Mouse (Mus musculus) thymus, postnatal 10 days (tissue): Measurements from ENCODE around the gene Ckap4.

Experiments
- DNase-seq, 2 experiments: peaks; one replicate each; pipeline ENCODE4 v3.0.0; 2021; ENCODE audit warnings: low spot score in 2 of 2

Ckap4 gene

DNA sequence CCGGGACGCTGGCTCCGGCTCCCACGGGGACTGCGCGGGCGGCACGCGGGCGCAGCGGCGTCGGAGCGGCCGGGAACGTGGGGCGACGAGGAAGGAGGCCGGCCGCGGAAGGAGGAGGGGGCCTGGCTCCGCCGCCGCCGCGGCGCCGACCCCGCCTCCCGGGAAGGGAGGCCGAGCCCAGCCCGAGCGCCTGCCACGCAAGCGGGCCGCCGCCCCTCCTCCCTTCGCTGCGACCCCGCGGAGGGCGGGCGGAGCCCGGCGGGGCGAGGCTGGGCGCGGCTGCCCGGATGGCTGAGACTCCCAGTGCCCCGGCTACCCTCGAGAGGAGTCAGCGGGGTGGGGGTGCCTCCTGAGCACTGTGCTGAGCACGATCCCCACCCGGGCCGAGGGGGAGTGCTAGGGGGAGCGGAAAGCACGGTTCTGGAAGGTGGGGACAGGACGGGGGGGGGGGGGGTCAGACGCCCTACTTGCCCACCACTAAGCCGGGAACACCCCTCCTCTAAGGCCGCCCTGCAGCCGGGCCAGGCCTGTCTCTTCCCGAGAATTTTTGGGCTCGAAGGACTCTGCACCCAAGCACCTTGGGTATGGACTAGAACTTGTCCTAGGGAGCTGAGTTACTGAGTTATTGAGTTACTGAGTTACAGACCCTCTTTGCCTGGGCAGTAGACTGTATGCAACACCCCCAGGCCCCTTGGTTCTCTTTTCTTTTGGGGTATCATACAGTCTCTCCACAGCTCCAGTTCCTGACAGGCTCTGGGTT, at the start of gene Ckap4:
Gene Ckap4, minus strand, starts transcription at position 151 of the 760 bp plus-strand sequence.
- peak; percentile 23 to 52 for DNase-seq

DNA sequence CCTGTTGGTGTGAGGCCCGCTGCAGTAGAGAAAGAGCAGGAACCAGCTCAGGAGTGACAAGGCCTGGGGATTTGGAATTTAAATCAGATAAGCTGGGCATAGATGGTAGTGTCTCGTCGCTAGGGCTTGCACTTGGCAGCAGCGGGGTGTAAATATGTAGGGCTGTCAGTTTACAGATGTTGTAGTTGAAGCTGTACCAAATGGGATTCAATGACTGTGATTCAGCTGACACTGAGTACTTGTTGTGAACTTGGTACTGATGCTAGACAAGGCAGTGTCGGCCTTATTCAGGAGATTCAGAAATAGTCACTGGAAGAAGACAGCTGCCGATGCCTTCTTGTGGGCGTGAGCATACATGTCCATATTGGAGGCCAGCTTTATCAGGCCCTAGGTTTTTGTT, 48.4 kb upstream of the Ckap4 start:
- no peak for DNase-seq

DNA sequence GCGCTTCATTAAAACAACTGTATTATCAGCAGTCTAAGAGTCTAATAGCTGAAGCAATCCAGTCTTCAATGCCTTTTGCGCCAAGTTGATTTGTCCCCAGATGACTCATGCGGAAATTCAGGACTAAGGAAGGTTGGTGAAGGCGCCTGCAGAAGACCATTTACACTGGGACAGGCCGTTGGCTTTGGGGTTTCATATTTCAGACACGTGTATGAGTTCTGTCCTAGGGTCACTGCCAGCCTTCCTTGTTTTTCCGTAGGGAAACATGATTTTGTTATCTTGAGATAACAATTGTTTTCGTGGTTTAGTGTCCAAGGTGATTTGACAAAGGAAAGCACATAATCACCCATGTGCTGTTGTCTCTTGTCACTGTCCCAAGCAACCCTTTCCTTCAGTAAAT, 47.3 kb upstream of the Ckap4 start:
- no peak for DNase-seq

DNA sequence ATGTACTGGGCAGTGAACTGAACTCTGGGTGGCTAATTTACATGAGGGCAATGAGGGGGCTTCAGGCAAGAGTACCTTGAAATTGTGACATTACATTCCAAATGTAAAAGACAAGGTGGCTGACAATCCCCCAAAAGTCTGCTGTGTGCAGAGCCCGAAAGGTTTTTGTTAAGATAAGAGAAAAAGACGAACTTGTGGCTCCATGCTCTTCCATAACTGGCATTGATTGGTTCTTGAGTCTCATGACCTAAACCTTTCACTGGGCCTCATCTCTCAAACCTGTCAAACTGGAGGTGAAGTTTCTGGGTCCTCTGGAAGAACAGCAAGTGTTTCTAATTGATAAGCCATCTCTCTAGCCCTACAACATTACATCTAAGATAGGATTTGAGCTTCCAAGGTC, 45.7 kb upstream of the Ckap4 start:
- no peak for DNase-seq

DNA sequence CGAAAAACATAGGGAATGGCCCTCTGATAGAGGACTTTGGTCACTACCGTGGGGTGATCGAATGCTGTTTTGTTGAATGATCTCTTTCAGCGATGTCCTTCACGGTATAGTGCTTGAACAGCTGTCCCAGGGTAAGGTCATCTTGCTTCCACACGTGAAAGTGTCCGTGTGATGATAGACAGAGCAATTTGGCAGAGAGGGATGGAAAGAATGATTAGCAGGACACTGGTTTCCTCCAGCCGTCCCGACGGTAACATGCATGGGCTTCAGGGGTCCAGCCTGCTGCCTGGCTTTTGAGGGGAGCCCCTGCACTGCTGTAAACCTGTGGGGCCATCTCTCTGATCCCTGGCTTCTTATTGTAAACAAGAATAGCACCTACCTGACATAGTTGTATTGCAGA, 44.9 kb upstream of the Ckap4 start:
- DNase-seq = no peak

DNA sequence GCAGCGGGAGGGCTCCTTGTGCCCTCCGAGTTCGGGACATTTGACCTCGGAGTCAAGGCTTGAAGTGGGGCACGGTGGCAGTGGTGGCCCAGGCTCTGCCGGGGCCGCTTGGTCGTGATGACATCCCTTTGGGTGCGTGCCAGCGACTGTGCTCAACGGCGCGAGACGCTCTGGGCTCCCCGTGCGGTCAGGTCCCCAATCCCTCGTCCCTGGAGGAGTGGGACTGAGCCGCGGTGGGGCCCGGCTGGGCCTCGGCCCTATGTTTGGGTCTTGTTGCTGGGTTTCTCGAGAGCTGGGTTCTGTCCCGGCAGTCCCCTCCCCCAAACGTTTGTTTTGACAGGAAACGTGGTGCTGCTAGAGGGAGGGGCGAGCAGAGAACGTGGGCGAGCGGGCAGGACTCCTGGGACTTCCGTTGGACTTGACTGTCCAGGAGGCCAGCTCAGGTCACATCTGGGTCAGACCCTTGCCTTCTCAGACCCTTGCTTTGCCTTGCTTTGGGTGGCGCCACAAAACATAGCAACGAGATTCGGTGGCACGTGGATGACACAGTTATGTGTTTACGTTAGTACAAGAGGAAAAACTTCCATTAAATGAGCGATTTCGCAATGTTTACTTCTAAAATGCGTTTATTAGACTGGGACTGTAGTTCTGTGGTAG, 43.3 kb upstream of the Ckap4 start:
- peak; percentile 60 for DNase-seq

DNA sequence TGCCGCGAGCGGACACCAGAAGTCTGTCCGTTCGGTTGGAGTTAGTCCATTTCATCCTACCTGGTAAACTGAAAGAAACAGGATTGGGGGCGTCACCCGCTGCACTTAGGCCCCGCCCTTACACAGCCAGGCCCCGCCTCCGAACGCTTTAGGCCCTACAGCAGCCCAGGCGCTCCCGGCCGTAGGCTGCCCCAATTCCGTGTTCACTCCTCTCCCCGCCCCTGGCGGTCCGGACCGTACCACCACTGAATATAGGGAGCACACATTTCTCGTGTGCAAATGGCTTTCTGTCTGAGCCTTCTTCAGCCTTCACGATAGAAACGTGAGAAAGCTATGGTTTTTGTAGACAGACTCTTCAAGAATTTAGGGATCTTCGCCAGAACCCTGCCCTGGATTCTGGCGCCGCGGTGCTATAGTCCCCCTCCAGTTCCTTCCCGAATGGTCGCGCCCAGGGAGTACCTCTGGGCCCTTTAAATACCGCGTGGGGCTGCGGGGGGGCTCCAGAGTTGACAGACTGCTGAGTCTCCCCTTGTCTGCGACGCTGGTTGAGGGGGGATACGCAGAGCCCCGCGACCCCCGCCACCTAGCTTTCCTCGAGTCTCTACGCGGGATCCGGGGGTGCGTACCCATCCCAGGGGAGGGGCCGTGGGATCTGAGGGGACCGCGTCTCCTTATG, 42.7 kb upstream of the Ckap4 start, which contains the start of gene Tcp11l2:
Gene Tcp11l2, plus strand, starts transcription at position 232 of the 676 bp plus-strand sequence.
- peak; percentile 88 to 89 for DNase-seq

DNA sequence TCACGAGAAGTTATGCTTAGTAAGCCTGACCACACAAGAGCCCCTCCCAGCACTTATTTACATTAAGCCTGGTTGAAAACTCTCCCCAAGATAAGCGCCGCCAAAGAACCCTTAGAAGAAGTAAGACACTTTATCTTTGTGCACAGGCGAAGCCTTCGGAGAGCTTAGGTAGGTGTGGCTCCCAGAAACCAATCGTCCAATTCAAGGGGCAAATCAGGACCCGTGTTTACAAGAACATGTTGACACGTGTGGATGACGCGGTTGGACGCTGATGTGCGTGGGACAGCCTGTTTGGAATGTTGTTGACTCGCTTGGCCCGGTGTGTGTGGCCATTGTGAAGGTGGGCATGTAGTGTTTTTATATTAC, 42.1 kb upstream of the Ckap4 start:
- no peak for DNase-seq

DNA sequence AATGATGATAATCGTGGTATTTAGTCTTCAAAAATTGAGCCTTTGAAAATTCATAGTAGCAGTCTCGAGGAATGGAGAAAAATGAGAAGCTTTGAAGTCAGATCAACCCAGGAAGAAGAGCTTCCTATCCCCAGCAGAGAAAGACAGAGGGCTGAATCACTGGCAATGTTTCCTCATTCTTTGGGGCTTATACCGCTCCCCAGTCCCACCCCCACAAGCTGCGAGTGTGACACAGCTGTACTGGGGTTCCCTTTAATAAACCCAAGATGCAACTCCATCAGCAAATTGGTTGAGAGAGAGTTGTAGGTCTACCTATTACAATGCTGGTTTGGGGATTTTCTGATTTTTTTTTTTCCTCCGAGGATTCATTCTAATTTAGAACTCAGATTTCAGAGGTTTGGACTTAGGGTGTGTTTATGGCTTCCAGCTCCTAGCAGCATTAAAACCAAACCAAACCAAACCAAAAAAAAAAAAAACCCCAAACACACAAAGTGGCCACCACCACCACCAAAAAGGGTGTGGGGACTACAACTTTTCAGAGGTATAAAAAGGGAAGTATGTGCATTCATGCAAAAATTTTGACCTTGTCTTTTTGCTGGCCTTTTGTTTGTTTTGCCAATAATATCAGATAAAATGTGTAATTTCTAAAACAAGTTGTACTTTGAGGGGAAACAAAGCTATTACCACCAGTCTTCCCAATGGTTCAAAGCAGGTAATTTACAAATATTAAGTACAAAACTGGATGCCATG, 40.0 kb upstream of the Ckap4 start:
- DNase-seq = no peak

DNA sequence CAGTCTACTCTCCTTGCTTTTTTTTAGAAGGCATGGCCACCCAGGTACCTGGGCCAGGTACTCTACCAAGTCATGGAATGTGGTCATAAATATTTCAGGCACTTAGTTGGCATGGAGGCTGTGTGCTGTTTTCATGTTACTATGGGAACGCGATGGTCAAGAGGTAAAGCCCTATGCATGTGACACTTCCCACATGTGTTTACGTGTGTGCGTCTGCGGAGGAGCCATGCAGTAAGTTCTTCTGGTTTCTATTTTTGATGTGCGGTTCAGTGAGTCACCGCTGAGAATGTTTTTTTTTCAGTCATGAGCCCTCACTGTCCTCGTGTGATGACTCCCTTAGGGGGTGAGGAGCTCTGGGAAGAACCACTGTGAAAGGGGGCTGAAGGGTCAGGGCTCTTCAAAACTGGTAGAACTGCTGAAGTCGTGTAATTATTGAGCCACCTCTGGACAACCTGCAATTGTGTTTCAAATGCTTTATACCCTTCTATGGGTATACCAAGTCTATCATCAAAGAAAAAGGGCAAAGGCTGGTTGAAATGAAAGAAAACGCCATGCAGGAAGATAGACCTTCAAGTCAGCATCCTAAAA, 37.3 kb upstream of the Ckap4 start:
- DNase-seq = no peak

DNA sequence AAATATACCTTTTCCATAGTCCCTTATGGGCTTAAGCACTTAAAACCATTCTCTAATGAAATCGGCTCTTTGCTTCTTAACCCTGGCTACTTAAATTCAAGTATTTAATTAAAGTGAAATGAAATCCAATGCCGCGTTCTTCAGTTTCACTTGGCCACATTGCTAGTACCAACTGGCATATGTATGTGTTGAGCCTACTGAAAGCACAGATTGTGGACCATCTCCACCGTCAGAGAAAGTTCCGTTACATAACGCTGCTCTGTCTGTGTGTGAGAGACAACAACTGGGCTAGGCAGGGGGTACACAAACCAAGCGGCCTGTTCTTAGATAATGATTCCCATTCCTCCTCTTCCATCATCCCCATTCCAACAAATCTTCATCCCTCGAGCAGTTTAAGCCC, 30.6 kb upstream of the Ckap4 start:
- no peak for DNase-seq

DNA sequence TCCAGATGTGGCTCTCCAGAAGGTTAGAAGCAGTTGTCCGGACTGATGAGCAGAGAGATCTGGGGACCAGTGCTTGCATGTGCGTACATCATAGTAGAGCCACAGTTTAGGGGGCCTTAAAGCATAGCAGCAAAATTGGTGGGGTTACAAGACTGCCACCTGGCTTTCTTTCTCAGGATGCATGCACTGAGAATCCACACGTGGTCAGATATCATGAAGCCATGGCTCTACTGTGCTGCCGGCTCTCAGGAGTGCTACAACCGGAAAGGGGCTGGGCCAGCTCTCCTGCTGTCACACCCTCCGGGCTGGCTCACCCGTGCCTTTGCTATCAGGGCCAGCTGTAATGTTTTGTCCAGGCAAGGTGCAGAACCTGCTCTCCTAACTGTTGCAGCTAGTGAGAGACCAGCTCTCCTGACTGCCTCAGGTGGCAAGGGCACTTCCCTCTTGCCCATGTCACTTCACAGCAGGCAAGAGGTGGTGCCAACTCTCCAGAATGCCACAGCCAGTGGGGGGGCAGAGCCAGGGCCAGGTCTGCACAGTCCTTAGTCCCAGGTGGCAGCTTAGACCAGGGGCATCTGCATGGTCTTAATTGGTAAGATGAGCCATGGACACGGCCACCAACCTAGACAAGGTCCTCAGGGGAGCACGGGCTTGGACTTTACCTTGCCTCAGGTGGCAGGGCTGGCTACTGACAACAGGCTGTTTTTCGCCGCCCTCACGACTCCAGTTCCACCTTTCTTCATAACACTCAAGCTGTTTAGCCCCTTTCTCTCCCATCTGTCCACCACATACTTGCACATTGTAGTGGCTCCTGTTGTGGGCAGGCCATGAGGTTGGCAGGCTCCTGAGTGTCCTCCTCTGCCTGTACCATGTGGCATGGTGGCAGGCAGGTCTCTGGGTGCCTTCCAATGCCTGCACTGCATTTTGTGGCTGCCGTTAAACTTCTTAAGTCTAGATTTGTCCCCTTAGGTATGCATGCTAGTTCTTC, 29.0 kb upstream of the Ckap4 start:
- DNase-seq = peak in 1 of 2 experiments; percentile 36

DNA sequence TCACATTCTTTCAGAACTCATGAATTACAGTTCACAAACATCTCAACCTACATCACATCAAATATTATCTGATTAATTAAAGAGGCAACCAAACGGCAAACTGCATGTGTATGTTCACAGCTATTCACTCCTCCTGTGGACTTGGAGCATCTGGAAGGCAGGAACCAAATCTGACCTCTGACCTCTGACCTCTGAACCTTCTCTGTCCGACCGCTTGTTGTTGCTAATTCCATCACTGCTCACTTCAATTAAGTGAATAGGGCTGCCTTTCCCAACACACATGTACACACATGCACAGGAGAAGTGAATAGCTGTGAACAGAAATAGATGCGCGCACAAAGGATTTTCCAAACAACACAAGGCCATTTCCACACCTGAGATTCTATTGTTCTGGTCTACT, 28.3 kb upstream of the Ckap4 start:
- DNase-seq = no peak

DNA sequence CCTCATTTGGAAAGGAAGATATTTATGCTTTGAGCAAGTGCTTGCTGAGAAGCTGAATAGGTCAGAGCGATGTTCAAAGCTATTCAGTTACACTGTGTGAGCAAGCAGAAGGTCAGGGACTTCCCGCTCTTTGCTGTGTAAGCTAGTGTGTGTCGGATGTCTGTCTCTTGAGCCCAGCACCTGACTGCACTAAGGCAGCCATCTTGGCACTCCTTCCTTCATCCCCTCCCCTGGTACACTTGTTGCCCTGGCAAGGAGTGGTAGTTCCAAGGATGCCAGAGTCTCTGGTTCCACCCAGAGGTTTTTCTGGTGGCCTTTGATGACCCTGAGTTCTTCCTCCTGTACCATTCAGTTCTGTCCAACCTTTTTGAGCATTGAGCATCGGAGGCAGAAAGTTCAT, 26.1 kb upstream of the Ckap4 start:
- no peak for DNase-seq

DNA sequence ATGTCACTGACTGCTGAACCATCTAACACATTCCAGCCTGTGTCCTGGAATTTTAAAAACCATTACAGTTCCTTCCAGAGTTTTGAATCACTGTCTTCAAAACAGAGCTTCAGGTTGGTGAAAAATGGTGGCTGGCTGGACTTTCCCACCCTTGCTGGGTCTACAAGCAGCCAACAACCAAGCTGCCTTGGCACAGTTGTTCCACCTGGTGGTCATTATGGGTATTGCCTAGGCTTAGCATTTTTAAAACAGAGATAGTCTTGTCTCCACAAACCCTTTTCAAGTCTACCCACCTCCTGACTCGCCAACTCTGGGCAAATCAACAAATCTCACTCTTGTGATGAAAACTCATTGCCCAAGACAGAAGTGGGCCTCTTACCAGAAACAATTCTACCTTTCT, 24.6 kb upstream of the Ckap4 start:
- DNase-seq = no peak

DNA sequence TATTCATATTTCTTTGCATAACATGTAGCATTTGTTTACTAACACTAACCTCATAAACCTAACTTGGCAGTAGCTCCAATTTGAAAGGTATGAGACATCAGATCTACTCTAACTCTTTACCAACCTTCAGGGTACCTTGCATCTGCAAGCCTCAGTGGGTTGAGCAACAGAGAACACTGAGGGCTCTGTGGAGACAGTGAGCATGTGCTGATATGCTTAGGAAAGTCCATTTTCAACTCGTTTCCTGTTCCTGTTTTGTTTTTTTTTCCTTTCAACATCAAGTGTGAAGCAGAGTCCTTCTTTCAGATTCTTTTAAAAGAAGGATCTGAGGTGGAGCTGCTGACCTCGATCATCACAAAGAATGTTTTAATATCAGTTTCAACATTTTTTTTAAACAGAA, 22.3 kb upstream of the Ckap4 start:
- DNase-seq = no peak

DNA sequence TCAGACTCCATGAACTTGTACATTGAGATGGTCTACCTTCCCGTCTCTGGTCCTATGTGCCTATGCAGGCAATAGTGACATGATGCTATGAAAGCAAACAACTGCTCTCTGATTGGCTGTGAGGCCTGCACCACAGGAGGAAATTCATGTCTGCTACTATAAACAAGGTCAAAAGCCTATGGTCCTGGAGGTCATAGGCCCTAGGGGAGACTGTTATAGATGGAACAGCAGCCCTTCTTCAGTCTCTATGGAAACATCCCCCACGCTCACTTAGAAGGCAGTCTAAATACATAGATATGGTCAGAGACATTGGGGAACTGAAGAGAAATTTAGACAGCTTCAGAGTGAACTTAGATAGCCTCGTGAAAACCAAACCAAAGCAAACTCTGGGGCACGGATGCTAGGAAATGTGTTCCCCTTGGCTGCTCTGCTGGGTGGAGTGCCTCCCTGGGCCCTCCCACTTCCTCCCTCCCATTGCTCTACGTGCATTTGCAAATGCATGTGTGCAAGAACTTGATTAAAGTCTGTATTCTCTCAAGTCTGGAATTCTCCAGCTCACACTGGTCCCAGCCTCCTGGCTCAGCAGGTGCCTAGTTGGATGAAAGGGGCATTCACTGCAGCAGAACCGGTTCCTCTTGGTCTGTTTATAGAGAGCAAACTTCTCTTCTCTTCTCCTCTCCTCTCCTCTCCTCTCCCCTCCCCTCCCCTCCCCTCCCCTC, 20.6 kb upstream of the Ckap4 start:
- DNase-seq = no peak

DNA sequence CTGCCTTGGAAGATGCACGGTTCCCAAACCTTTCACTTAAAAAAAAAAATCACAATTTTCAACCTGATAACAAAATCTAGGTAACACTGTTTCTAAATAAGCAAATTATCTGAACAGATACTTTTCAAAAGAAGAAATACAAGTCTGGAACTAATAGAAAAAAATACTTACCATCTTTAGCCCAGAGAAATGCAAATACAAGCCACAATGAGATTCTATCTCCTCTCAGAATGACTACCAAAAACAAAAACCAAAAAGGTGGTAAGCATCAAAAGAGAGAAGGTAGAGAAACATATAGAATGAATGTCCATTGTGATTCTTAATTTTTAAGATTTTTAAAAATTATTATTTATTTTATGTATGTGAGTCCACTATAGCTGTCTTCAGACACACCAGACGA, 18.6 kb upstream of the Ckap4 start:
- DNase-seq = no peak

DNA sequence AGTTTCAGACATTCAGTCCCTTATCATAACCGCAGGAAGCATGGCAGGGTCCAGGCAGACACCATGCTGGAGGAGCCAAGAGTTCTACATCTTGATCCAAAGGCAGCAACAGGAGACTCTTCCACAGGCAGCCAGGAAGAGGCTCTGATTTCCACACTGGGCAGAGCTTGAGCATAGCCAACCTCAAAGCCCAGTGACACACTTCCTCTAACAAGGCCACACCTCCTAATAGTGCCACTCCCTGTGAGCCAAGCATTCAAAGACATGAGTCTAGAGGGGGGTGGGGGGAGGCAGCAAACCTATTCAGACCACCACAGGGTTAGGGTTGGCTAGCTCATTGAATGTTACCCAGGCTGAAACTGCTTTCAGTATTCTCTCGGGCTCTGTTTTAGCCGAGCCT, 18.0 kb upstream of the Ckap4 start:
- DNase-seq = no peak

DNA sequence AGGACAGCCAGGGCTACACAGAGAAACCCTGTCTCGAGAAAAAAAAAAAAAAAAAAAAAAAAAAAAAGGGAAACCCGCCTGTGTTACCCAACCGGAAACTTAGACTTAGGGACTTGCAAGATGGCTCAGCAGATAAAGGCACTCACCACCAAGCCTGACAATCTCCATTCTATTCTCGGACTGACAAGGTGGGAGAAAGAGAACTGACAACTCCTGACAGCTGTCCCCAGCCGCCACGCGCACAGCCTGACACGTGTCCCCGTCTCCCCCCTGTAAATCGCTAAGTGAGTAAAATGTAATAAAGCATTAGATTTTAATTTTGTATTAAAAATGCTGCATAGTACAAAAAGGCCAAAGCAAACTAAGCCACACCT, 16.0 kb upstream of the Ckap4 start:
- DNase-seq = no peak
